21 mouse cellular contexts compared by ENCODE assay signal in genomic region chr11:6440171-6440570, GRCm38 (mm10). TPM values are rescaled to one million over a fixed set of nuclear protein-coding genes. Genes with fewer than 3 reads are reported as not detected.
A peak's percentile ranks its signal among the peaks of the same experiment; 100 is the strongest.
DNase-seq lines count a peak whose midpoint lies in the region; ATAC-seq and TF ChIP-seq lines count a peak whose summit lies in the region.
"Had no signal": no experiment of that assay in that cellular context is flagged by ENCODE, and none has a peak within 500 bp of the region (broad histone marks: within the 10 kb centered on the region; RNA-seq: fewer than 3 reads in every experiment).

No protein-coding gene starts in this region.

- H3K36me3 ChIP-seq in intestine, postnatal 0 days (ENCODE audit: control insufficient read depth, insufficient read depth): peaks cover 26% of the 10 kb centered on the region
- H3K36me3 ChIP-seq in intestine, embryonic 16.5 days (ENCODE audit: control insufficient read depth, insufficient read depth, low read length): peaks cover 10% of the 10 kb centered on the region; the same call in 1 of the 2 replicates
- H3K36me3 ChIP-seq in midbrain, embryonic 11.5 days (ENCODE audit: control insufficient read depth, insufficient read depth, low read length): peaks cover 11% of the 10 kb centered on the region
- H3K36me3 ChIP-seq in midbrain, embryonic 15.5 days (replicated peaks): peaks cover 14% of the 10 kb centered on the region

- no peaks in the 10 kb centered on the region for H3K4me1 ChIP-seq in intestine, postnatal 0 days (replicated peaks; ENCODE audit: control insufficient read depth, insufficient read depth, low read length)
- H3K4me1 ChIP-seq in intestine, embryonic 16.5 days (ENCODE audit: control insufficient read depth, insufficient read depth, low read length): no peaks in the 10 kb centered on the region
- peaks cover 10% of the 10 kb centered on the region for H3K4me1 ChIP-seq in midbrain, embryonic 11.5 days (ENCODE audit: control insufficient read depth, insufficient read depth, low read length)
- H3K4me1 ChIP-seq in midbrain, embryonic 15.5 days: peaks cover 15% of the 10 kb centered on the region

- peak; percentile 56 for DNase-seq in heart, adult 11 months
- DNase-seq in heart, adult 8-10 months (ENCODE audit: low spot score): no peak
- peak; percentile 79 for DNase-seq in midbrain, embryonic 11.5 days (ENCODE audit: low spot score, missing footprints)
- DNase-seq: adrenal gland, adult 2 months; adrenal gland, adult 8-10 months; adrenal gland, postnatal 10 days; adrenal gland, postnatal 14 days; adrenal gland, postnatal 25 days; adrenal gland, postnatal 36 days; B cell, adult 2 months; cerebellum, adult 11 months; cerebellum, adult 11-12 months; cerebellum, adult 18-20 months had no signal

- no peaks in the 10 kb centered on the region for H3K9me3 ChIP-seq in intestine, postnatal 0 days (ENCODE audit: control insufficient read depth)
- H3K9me3 ChIP-seq in intestine, embryonic 16.5 days (ENCODE audit: control insufficient read depth, low read length): no peaks in the 10 kb centered on the region; the same call in 1 of the 2 replicates
- no peaks in the 10 kb centered on the region for H3K9me3 ChIP-seq in midbrain, embryonic 11.5 days (ENCODE audit: control insufficient read depth, low read length)
- H3K9me3 ChIP-seq in midbrain, embryonic 15.5 days: no peaks in the 10 kb centered on the region
- H3K9me3 ChIP-seq: G1E had no signal

- TF ChIP-seq CTCF in intestine, postnatal 0 days (IDR thresholded peaks at IDR 0.05; ENCODE audit: low read depth): no peak

- no peak overlapping the region for H3K4me3 ChIP-seq in intestine, postnatal 0 days (ENCODE audit: low read depth, low read length)
- no peak overlapping the region for H3K4me3 ChIP-seq in intestine, embryonic 16.5 days (ENCODE audit: low read length)
- H3K4me3 ChIP-seq in midbrain, embryonic 11.5 days (ENCODE audit: low read depth, low read length): no peak overlapping the region
- H3K4me3 ChIP-seq in midbrain, embryonic 15.5 days: no peak overlapping the region

- no peak overlapping the region for H3K9ac ChIP-seq in intestine, postnatal 0 days (ENCODE audit: low read depth, low read length)
- no peak overlapping the region for H3K9ac ChIP-seq in intestine, embryonic 16.5 days (ENCODE audit: low read depth, low read length)
- no peak overlapping the region for H3K9ac ChIP-seq in midbrain, embryonic 11.5 days (ENCODE audit: low read length)
- H3K9ac ChIP-seq in midbrain, embryonic 15.5 days: no peak overlapping the region

- H3K4me2 ChIP-seq in intestine, postnatal 0 days (replicated peaks; ENCODE audit: low read depth): no peak overlapping the region
- no peak overlapping the region for H3K4me2 ChIP-seq in intestine, embryonic 16.5 days (ENCODE audit: low read depth, low read length)
- H3K4me2 ChIP-seq in midbrain, embryonic 11.5 days: no peak overlapping the region
- no peak overlapping the region for H3K4me2 ChIP-seq in midbrain, embryonic 15.5 days

- no peaks in the 10 kb centered on the region for H3K27me3 ChIP-seq in intestine, postnatal 0 days (replicated peaks; ENCODE audit: control insufficient read depth, insufficient read depth, low read length)
- no peaks in the 10 kb centered on the region for H3K27me3 ChIP-seq in intestine, embryonic 16.5 days (replicated peaks; ENCODE audit: control insufficient read depth, insufficient read depth, low read length)
- H3K27me3 ChIP-seq in midbrain, embryonic 11.5 days (ENCODE audit: control insufficient read depth, insufficient read depth, low read length): no peaks in the 10 kb centered on the region
- H3K27me3 ChIP-seq in midbrain, embryonic 15.5 days (replicated peaks): no peaks in the 10 kb centered on the region
- H3K27me3 ChIP-seq: CH12.LX, Patski had no signal

- WGBS in intestine, postnatal 0 days: 94% methylated on average over 4 of the region's 4 CpGs
- 91% methylated on average over 4 of the region's 4 CpGs for WGBS in intestine, embryonic 16.5 days
- WGBS in midbrain, embryonic 11.5 days: 93% methylated on average over 4 of the region's 4 CpGs
- 95% methylated on average over 4 of the region's 4 CpGs for WGBS in midbrain, embryonic 15.5 days

- no peak for ATAC-seq in intestine, postnatal 0 days
- ATAC-seq in intestine, embryonic 16.5 days: no peak
- ATAC-seq in midbrain, embryonic 11.5 days (ENCODE audit: low FRiP score): no peak
- ATAC-seq in midbrain, embryonic 15.5 days (replicated peaks): no peak
- ATAC-seq: activated CD4-positive, CD25-positive, alpha-beta regulatory T cell, adult 4 months; CD4-positive, CD25-positive, alpha-beta regulatory T cell, adult 4 months; Patski had no signal

- peak overlapping the region; percentile 3; the same call in 1 of the 2 replicates for H3K27ac ChIP-seq in intestine, postnatal 0 days (ENCODE audit: low read depth, low read length)
- H3K27ac ChIP-seq in intestine, embryonic 16.5 days (ENCODE audit: low read length): no peak overlapping the region
- no peak overlapping the region for H3K27ac ChIP-seq in midbrain, embryonic 11.5 days (ENCODE audit: low read depth, low read length)
- no peak overlapping the region for H3K27ac ChIP-seq in midbrain, embryonic 15.5 days

RNA-seq across cellular contexts. Expression of gene H2afv, which starts 4.1 kb away (rescaled TPM):
- 10 to 100 TPM; 80.1 to 97.8 (median 88.2) TPM for total RNA-seq in heart, adult 8-10 months (2022)
- polyA plus RNA-seq in intestine, postnatal 0 days (2015; fragmentation: Nextera tagmentation; extraction: Ambion mirVana): 343 and 346 TPM in 2 replicates
- polyA plus RNA-seq in intestine, embryonic 16.5 days (2015; fragmentation: Nextera tagmentation; extraction: Ambion mirVana): 393 and 415 TPM in 2 replicates
- 966 and 1,015 TPM in 2 replicates for polyA plus RNA-seq in midbrain, embryonic 11.5 days (2014; fragmentation: Nextera tagmentation; extraction: Ambion mirVana)
- 250 and 290 TPM in 2 replicates for polyA plus RNA-seq in midbrain, embryonic 15.5 days (2015; fragmentation: Nextera tagmentation; extraction: Ambion mirVana)

RNA-seq across cellular contexts. Expression of gene Ppia, which starts 24.9 kb away (rescaled TPM):
- total RNA-seq in heart, adult 8-10 months (2022): 100 to 1,000 TPM; 262 to 310 (median 280) TPM
- 3,711 and 4,178 TPM in 2 replicates for polyA plus RNA-seq in intestine, postnatal 0 days (2015; fragmentation: Nextera tagmentation; extraction: Ambion mirVana)
- polyA plus RNA-seq in intestine, embryonic 16.5 days (2015; fragmentation: Nextera tagmentation; extraction: Ambion mirVana): 5,222 and 5,444 TPM in 2 replicates
- polyA plus RNA-seq in midbrain, embryonic 11.5 days (2014; fragmentation: Nextera tagmentation; extraction: Ambion mirVana): 5,393 and 5,428 TPM in 2 replicates
- 3,416 and 3,418 TPM in 2 replicates for polyA plus RNA-seq in midbrain, embryonic 15.5 days (2015; fragmentation: Nextera tagmentation; extraction: Ambion mirVana)

RNA-seq across cellular contexts. Expression of gene Purb, which starts 35.5 kb away (rescaled TPM):
- 10 to 100 TPM; 23.2 to 32.4 (median 28.9) TPM for total RNA-seq in heart, adult 8-10 months (2022)
- polyA plus RNA-seq in intestine, postnatal 0 days (2015; fragmentation: Nextera tagmentation; extraction: Ambion mirVana): 21.6 and 25.1 TPM in 2 replicates
- 24.6 and 24.8 TPM in 2 replicates for polyA plus RNA-seq in intestine, embryonic 16.5 days (2015; fragmentation: Nextera tagmentation; extraction: Ambion mirVana)
- polyA plus RNA-seq in midbrain, embryonic 11.5 days (2014; fragmentation: Nextera tagmentation; extraction: Ambion mirVana): 12.8 and 13.7 TPM in 2 replicates
- polyA plus RNA-seq in midbrain, embryonic 15.5 days (2015; fragmentation: Nextera tagmentation; extraction: Ambion mirVana): 11.3 and 11.4 TPM in 2 replicates

RNA-seq across cellular contexts. Expression of gene Zmiz2, which starts 51.3 kb away (rescaled TPM):
- total RNA-seq in heart, adult 8-10 months (2022): 10 to 100 TPM; 37.1 to 38.7 (median 37.5) TPM
- 7.8 and 8.0 TPM in 2 replicates for polyA plus RNA-seq in intestine, postnatal 0 days (2015; fragmentation: Nextera tagmentation; extraction: Ambion mirVana)
- 9.2 and 9.3 TPM in 2 replicates for polyA plus RNA-seq in intestine, embryonic 16.5 days (2015; fragmentation: Nextera tagmentation; extraction: Ambion mirVana)
- 13.3 and 16.4 TPM in 2 replicates for polyA plus RNA-seq in midbrain, embryonic 11.5 days (2014; fragmentation: Nextera tagmentation; extraction: Ambion mirVana)
- 39.0 and 41.0 TPM in 2 replicates for polyA plus RNA-seq in midbrain, embryonic 15.5 days (2015; fragmentation: Nextera tagmentation; extraction: Ambion mirVana)
